Mouse (Mus musculus) heart, adult 2 months (tissue): Measurements from ENCODE around the gene Sobp.

Experiments used
- CTCF ChIP-seq: fragments of 200-600 bp; IDR thresholded peaks from 2 replicates; pipeline ENCODE4 v1.8.1; 2022; ENCODE audit warnings: antibody characterized with exemption, mild to moderate bottlenecking, moderate library complexity
- EP300 ChIP-seq: fragments of 200-500 bp; IDR thresholded peaks from 2 replicates; pipeline ENCODE4 v1.6.1; 2011; ENCODE audit warnings: low read depth, low read length, control low read depth; ENCODE audit not compliant: insufficient read depth
- POLR2A ChIP-seq: fragments of 200-500 bp; IDR thresholded peaks from 2 replicates; pipeline ENCODE4 v1.6.1; 2011; ENCODE audit warnings: mild to moderate bottlenecking, low read depth, low read length, control low read depth; ENCODE audit not compliant: insufficient read depth

DNA sequence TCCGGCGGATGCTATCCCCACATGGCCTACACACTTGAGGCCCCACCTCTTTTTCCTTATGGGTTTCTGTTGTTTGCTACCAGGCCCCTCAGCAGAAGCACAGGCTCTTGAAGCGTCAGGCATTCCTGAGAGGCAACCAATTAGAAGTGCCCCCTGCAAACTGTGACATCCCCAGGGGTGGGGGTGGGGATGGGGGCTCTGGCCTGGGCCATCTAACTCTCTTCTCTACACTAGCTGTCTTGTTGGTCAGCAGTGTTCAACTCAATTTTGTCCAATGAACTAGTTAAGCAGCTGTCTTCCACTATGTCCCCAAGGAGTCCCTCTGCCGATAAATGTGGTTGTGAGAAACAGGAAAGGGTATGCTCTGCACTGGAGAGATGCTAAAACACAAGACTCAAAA lies 169.3 kb downstream of the Sobp start:
- TF ChIP-seq EP300 (no peak), POLR2A (no peak), CTCF (no peak)
